8 mouse cellular contexts compared by ENCODE assay signal in the genomic region with DNA sequence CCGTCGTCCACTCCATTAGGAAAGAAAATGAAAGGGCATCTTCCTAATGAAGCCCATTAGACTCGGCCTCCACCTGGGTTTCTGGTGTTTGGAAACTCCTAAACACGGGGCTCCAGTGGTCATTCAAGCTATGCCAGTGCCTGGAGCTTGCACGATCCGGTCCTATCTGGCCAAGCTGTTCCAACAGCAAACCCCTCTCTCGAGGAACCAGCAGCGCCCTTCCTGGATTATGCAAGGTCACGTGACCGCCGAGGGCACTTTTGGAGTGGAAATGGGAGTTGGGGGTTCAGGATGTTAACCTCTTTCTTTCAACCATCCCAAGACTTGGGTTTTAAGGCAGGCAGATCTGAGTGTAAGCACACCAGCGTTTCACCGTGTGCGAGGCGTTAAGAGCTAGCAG. TPM values are rescaled to one million over a fixed set of nuclear protein-coding genes. Genes with fewer than 3 reads are reported as not detected.
DNase-seq lines count a peak whose midpoint lies in the region; ATAC-seq lines count a peak whose summit lies in the region.

No protein-coding gene starts in this region.

- intact Hi-C loops in left cerebral cortex, postnatal 14 days (cut with DNase I) = no loop called here

- H3K27me3 ChIP-seq in heart, embryonic 15.5 days = no peaks in the 10 kb centered on the region

- H3K4me1 ChIP-seq in heart, embryonic 15.5 days (replicated peaks) = peaks cover 89% of the 10 kb centered on the region

- H3K4me3 ChIP-seq in heart, embryonic 15.5 days = peak overlapping the region; percentile 24

- peak overlapping the region; percentile 58 for H3K4me2 ChIP-seq in heart, embryonic 15.5 days

- peak overlapping the region; percentile 77 for H3K27ac ChIP-seq in heart, embryonic 15.5 days

- DNase-seq in urinary bladder, postnatal 14 days (ENCODE audit: low spot score) = peak; percentile 43
- DNase-seq in urinary bladder, postnatal 4 days (ENCODE audit: low spot score in 2 of 2) = no peak
- peak; percentile 83 to 85 for DNase-seq in kidney, postnatal 36 days
- DNase-seq in mesoderm, embryonic 11.5 days (ENCODE audit: low read depth, low spot score) = peak; percentile 49
- no peak for DNase-seq in left cerebral cortex, postnatal 14 days (ENCODE audit: low spot score in 2 of 2)
- DNase-seq in layer of hippocampus, postnatal 10 days (ENCODE audit: low spot score in 2 of 2) = no peak

- H3K9me3 ChIP-seq in heart, embryonic 15.5 days (replicated peaks) = no peaks in the 10 kb centered on the region

- peak overlapping the region; percentile 37; the same call in 1 of the 2 replicates for H3K9ac ChIP-seq in heart, embryonic 15.5 days

- 0 out of 2 replicates have a peak, but pooled peaks have one; percentile 42 for ATAC-seq in heart, embryonic 15.5 days (replicated peaks; ENCODE audit: insufficient number of reproducible peaks, insufficient read depth, low FRiP score, low read depth)
- no peak for ATAC-seq in erythroid progenitor cell, adult 5-6 weeks (replicated peaks; ENCODE audit: low FRiP score, poor library complexity, severe bottlenecking)

- no peaks in the 10 kb centered on the region for H3K36me3 ChIP-seq in heart, embryonic 15.5 days

- 7% methylated on average over 15 of the region's 15 CpGs for WGBS in heart, embryonic 15.5 days

RNA-seq across cellular contexts. Expression of gene Fgfr2, which starts 7.3 kb away (rescaled TPM):
- polyA plus RNA-seq in heart, embryonic 15.5 days (2015; fragmentation: Nextera tagmentation; extraction: Ambion mirVana) = 17.2 and 32.2 TPM in 2 replicates
- 1.7 and 13.3 TPM in 2 replicates for total RNA-seq in erythroid progenitor cell, adult 5-6 weeks (2015; ENCODE audit: low replicate concordance)
- 0.13 and 3.7 TPM in 2 replicates for total RNA-seq in erythroid progenitor cell, adult 5-6 weeks (2017; ENCODE audit: low replicate concordance)
- total RNA-seq in left cerebral cortex, postnatal 14 days (2021) = 10 to 100 TPM; 27.3 to 32.7 TPM
- total RNA-seq in layer of hippocampus, postnatal 10 days (2021) = 10 to 100 TPM; 35.6 to 48.3 TPM

RNA-seq across cellular contexts. Expression of gene Ctbp2, which starts 8.3 kb away (rescaled TPM):
- 40.8 and 48.8 TPM in 2 replicates for polyA plus RNA-seq in heart, embryonic 15.5 days (2015; fragmentation: Nextera tagmentation; extraction: Ambion mirVana)
- 2.9 and 3.8 TPM in 2 replicates for total RNA-seq in erythroid progenitor cell, adult 5-6 weeks (2015; ENCODE audit: low replicate concordance)
- total RNA-seq in erythroid progenitor cell, adult 5-6 weeks (2017; ENCODE audit: low replicate concordance) = 3.5 and 8.5 TPM in 2 replicates
- total RNA-seq in left cerebral cortex, postnatal 14 days (2021) = 10 to 100 TPM; 26.0 to 26.2 TPM
- total RNA-seq in layer of hippocampus, postnatal 10 days (2021) = 10 to 100 TPM; 62.3 to 63.6 TPM

Comparison
In these comparisons a context has a peak if more than half of its experiments do, and no peak if none do; other contexts are left out.
1. DNase-seq: peak in urinary bladder, postnatal 14 days (single experiment), kidney, postnatal 36 days (2 of 2) and mesoderm, embryonic 11.5 days (single experiment); none in urinary bladder, postnatal 4 days (0 of 2), left cerebral cortex, postnatal 14 days (0 of 2) and layer of hippocampus, postnatal 10 days (0 of 2).